Mouse (Mus musculus) heart, embryonic 16.5 days (tissue): Measurements from ENCODE around the gene Prdm16. TPM values are rescaled to one million over a fixed set of nuclear protein-coding genes. Genes with fewer than 3 reads are reported as not detected.
A peak's percentile ranks its signal among the peaks of the same experiment; 100 is the strongest.

Experiments used
- ATAC-seq: fragments of 200-750 bp; cut with Nextera tagmentation; replicated peaks from 2 replicates; pipeline ENCODE4 v1.8.0; 2017; ENCODE audit warnings: moderate number of reproducible peaks; ENCODE audit not compliant: insufficient read depth, low FRiP score; ENCODE audit errors: extremely low read depth
- H3K27ac ChIP-seq: fragments of 300-500 bp; sonication (generic); 2 replicates; pipeline ENCODE4 v1.5.1; 2014; ENCODE audit warnings: mild to moderate bottlenecking, low read length, control low read depth, moderate library complexity
- H3K27me3 ChIP-seq: fragments of 300-500 bp; sonication (generic); 2 replicates; pipeline ENCODE4 v1.6.1; 2014; ENCODE audit warnings: low read length, mixed read lengths; ENCODE audit not compliant: control insufficient read depth, insufficient read depth
- H3K36me3 ChIP-seq: fragments of 300-500 bp; sonication (generic); 2 replicates; pipeline ENCODE4 v1.6.1; 2014; ENCODE audit not compliant: control insufficient read depth, insufficient read depth
- H3K4me1 ChIP-seq: fragments of 300-500 bp; sonication (generic); 2 replicates; pipeline ENCODE4 v1.6.1; 2014; ENCODE audit warnings: low read length, mixed read lengths; ENCODE audit not compliant: control insufficient read depth, insufficient read depth
- H3K4me2 ChIP-seq: fragments of 300-500 bp; sonication (generic); 2 replicates; pipeline ENCODE4 v1.6.1; 2014; ENCODE audit warnings: low read depth, mild to moderate bottlenecking, control low read depth, low read length
- H3K4me3 ChIP-seq: fragments of 300-500 bp; sonication (generic); 2 replicates; pipeline ENCODE4 v1.5.1; 2014; ENCODE audit warnings: mild to moderate bottlenecking, control low read depth, low read length
- H3K9ac ChIP-seq: fragments of 300-500 bp; sonication (generic); 2 replicates; pipeline ENCODE4 v1.6.1; 2014; ENCODE audit warnings: low read length, control low read depth
- H3K9me3 ChIP-seq: fragments of 300-500 bp; sonication (generic); replicated peaks from 2 replicates; pipeline ENCODE4 v1.6.1; 2016; ENCODE audit warnings: low read length; ENCODE audit not compliant: control insufficient read depth
- WGBS: fragments of 180-500 bp; shearing (Covaris S2); extraction: QIAGEN DNeasy Blood & Tissue Kit; methylation state at CpG from one replicate; pipeline ENCODE4 v1.1.7; 2014; 5-methylcytosine and 5-hydroxymethylcytosine counted together
- polyA plus RNA-seq: library from polyadenylated mRNA; unstranded; fragments of >200 nt; fragmentation: Nextera tagmentation; extraction: Ambion mirVana; gene quantifications from 2 replicates; pipeline ENCODE4 v1.2.1, GENCODE M21; 2015

Gene Prdm16
- polyA plus RNA-seq, 1 experiment from 2014 or later = 18.2 TPM

GRCm38 (mm10) chr4:154523898-154524297, 112.8 kb downstream of the Prdm16 start:
- H3K27ac ChIP-seq = no peak overlapping the region
- H3K36me3 ChIP-seq = no peaks in the 10 kb centered on the region
- 69% methylated on average over 17 of the region's 17 CpGs for WGBS
- H3K4me2 ChIP-seq = no peak overlapping the region
- no peak overlapping the region for H3K9ac ChIP-seq
- ATAC-seq = no peak
- peaks cover 55% of the 10 kb centered on the region for H3K4me1 ChIP-seq
- H3K4me3 ChIP-seq = no peak overlapping the region
- no peaks in the 10 kb centered on the region for H3K9me3 ChIP-seq
- H3K27me3 ChIP-seq = no peaks in the 10 kb centered on the region

GRCm38 (mm10) chr4:154521881-154522676, 114.6 kb downstream of the Prdm16 start:
- Histone ChIP-seq H3K27ac (peak overlapping the region; percentile 80), H3K27me3 (no peaks in the 10 kb centered on the region), H3K4me3 (no peak overlapping the region), H3K9ac (no peak overlapping the region; the same call in 1 of the 2 replicates), H3K4me1 (peaks cover 48% of the 10 kb centered on the region), H3K4me2 (no peak overlapping the region), H3K9me3 (no peaks in the 10 kb centered on the region), H3K36me3 (no peaks in the 10 kb centered on the region)
- no peak for ATAC-seq
- WGBS = 74% methylated on average over 7 of the region's 7 CpGs

- H3K4me3 ChIP-seq = no peak overlapping the region
- H3K9ac ChIP-seq = peak overlapping the region; percentile 62; the same call in 1 of the 2 replicates
- H3K27me3 ChIP-seq = no peaks in the 10 kb centered on the region
- H3K4me2 ChIP-seq = peak overlapping the region; percentile 7; the same call in 1 of the 2 replicates
- peak overlapping the region; percentile 58 for H3K27ac ChIP-seq
- no peaks in the 10 kb centered on the region for H3K9me3 ChIP-seq
- H3K4me1 ChIP-seq = peaks cover 53% of the 10 kb centered on the region
- ATAC-seq = no peak
- 32% methylated on average over 16 of the region's 16 CpGs for WGBS
- H3K36me3 ChIP-seq = no peaks in the 10 kb centered on the region
These were observed 117.1 kb downstream of the Prdm16 start for GRCm38 (mm10) chr4:154519470-154520037.

- Histone ChIP-seq H3K4me2 (no peak overlapping the region), H3K4me3 (no peak overlapping the region), H3K9ac (no peak overlapping the region), H3K9me3 (no peaks in the 10 kb centered on the region), H3K27ac (0 out of 2 replicates have a peak overlapping the region, but pooled peaks have one; percentile 35), H3K27me3 (no peaks in the 10 kb centered on the region), H3K4me1 (peaks cover 43% of the 10 kb centered on the region), H3K36me3 (no peaks in the 10 kb centered on the region)
- ATAC-seq = no peak
- 59% methylated on average over 7 of the region's 7 CpGs for WGBS
These were observed 118.7 kb downstream of the Prdm16 start for GRCm38 (mm10) chr4:154517991-154518390.

- no peak for ATAC-seq
- Histone ChIP-seq H3K4me1 (peaks cover 34% of the 10 kb centered on the region), H3K36me3 (no peaks in the 10 kb centered on the region), H3K9ac (0 out of 2 replicates have a peak overlapping the region, but pooled peaks have one; percentile 1), H3K9me3 (no peaks in the 10 kb centered on the region), H3K4me3 (no peak overlapping the region), H3K27ac (peak overlapping the region; percentile 59), H3K4me2 (no peak overlapping the region), H3K27me3 (no peaks in the 10 kb centered on the region)
- WGBS = 30% methylated on average over 8 of the region's 8 CpGs
These were observed 120.2 kb downstream of the Prdm16 start for GRCm38 (mm10) chr4:154516470-154516869.

GRCm38 (mm10) chr4:154513664-154514063, 123.0 kb downstream of the Prdm16 start:
- no peaks in the 10 kb centered on the region for H3K9me3 ChIP-seq
- ATAC-seq = no peak
- H3K9ac ChIP-seq = no peak overlapping the region
- H3K4me1 ChIP-seq = peaks cover 29% of the 10 kb centered on the region
- H3K4me3 ChIP-seq = no peak overlapping the region
- no peak overlapping the region for H3K27ac ChIP-seq
- no peak overlapping the region for H3K4me2 ChIP-seq
- no peaks in the 10 kb centered on the region for H3K27me3 ChIP-seq
- H3K36me3 ChIP-seq = no peaks in the 10 kb centered on the region
- WGBS = 43% methylated on average over 2 of the region's 2 CpGs

GRCm38 (mm10) chr4:154512518-154513090, 124.1 kb downstream of the Prdm16 start:
- Histone ChIP-seq H3K4me1 (peaks cover 24% of the 10 kb centered on the region), H3K4me2 (no peak overlapping the region), H3K27me3 (no peaks in the 10 kb centered on the region), H3K36me3 (no peaks in the 10 kb centered on the region), H3K4me3 (no peak overlapping the region), H3K27ac (no peak overlapping the region), H3K9ac (no peak overlapping the region), H3K9me3 (no peaks in the 10 kb centered on the region)
- 74% methylated on average over 15 of the region's 15 CpGs for WGBS
- no peak for ATAC-seq

GRCm38 (mm10) chr4:154511767-154512166, 124.9 kb downstream of the Prdm16 start:
- H3K9me3 ChIP-seq = no peaks in the 10 kb centered on the region

More at GRCm38 (mm10) chr4:154511767-154512166, 124.9 kb downstream of the Prdm16 start:
- ATAC-seq = no peak
- WGBS = 60% methylated on average over 4 of the region's 4 CpGs
- no peak overlapping the region for H3K9ac ChIP-seq
- H3K36me3 ChIP-seq = no peaks in the 10 kb centered on the region
- H3K27me3 ChIP-seq = 0 out of 2 replicates have a peak, but pooled peaks cover 2% of the 10 kb centered on the region
- no peak overlapping the region for H3K27ac ChIP-seq
- H3K4me1 ChIP-seq = peaks cover 29% of the 10 kb centered on the region
- H3K4me2 ChIP-seq = no peak overlapping the region
- H3K4me3 ChIP-seq = no peak overlapping the region
